Mouse (Mus musculus) c-Kit-positive CD71-positive TER-119-positive erythroid progenitor cells, embryonic 14.5 days (primary cell): Measurements from ENCODE around the gene Zbtb40.

ENCODE experiments used
- DNase-seq: peaks from one replicate; pipeline ENCODE4 v3.0.0-alpha.2; 2013; ENCODE audit warnings: low spot score

The Zbtb40 gene

DNA sequence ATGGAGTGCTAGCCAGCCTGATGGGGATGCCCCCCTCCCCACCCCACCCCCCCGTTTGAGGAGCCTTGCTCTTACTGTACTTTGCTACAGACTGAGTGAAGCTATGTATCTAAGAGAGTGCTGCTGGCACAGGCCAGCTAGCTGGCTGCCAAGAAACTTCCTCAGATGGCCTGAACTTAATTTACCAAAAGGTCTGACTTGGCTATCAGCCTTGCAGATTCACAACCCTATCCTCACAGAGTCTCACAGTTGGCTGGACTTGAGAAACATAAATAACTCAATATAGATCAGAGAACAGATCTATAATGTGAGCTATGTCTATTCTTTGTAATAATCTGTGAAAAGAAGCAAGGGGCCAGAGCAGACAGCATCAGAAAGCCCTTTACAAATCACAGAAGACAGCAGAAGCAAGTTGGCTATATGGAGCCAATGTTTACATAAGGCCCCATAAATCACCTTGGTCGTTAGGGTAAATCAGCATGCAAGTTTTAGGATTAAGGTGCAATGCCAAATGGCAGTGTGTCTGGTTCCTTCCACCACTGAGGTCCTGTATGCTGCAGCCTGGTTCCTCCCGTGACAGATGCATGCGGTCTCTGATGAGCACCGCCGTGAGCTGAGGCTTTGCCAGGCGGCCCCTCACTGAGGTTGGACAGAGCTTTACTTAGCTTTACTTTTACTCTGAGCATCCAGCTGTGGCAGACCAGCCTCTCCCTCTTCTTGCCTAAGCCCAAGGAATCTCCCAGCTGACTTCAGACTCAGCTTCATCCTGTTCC, 15.3 kb downstream of the Zbtb40 start:
- no peak for DNase-seq

DNA sequence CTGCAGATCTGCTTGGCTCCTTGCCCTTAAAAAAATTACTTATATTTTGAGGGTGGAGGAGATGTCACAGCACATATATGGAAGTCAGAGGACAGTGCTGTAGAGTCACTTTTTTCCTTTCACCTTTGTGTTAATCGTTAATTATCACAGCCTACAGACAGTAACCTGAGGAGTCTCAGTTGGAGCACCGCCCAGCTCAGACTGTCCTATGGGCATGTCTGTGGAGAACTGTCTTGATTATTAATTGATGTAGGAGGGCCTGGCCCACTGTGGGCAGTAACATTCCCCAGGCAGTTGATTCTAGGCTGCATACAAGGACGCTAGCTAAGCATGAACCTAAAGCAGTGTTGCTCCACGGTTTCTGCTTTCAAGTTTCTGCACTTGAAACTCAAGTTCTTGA, 16.1 kb downstream of the Zbtb40 start:
- DNase-seq: no peak

DNA sequence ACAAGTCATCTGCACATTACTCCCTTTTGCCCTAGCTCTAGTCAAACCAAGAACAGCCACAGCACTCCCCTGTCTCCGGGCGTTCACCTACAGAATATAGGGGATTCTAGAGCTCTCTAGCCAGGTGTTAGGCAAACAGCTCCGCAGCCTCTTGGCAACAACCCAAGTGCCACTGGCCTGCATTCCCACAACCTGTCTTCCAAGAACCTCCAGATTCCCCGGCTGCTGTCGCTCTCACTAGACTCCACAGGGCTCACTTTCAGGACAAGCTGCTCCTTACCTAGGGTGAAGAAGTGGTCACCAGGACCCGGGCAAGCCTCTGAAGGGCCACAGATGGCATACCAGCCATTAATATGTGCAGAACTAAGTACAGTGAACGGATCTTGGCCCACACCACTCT, 17.3 kb downstream of the Zbtb40 start:
- no peak for DNase-seq

DNA sequence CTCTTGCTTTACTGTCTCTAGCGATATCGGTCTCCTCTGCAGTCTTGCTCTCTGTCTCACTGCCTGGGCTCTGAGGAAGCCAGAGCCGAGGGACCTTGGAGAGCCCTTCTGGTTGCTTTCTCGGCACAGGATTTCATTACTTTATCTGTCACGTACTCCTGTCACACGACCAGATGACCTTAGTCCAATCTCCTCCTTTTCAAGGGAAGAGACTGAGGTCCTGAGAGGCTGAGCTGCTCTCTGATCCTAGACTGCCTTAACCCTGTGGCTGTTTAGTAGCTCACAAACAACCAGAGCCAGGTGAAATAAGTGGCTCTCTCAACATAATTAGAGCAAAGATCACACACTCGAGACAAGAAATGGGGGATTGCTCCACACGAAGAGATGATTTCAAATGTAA, 19.3 kb downstream of the Zbtb40 start:
- DNase-seq: no peak

DNA sequence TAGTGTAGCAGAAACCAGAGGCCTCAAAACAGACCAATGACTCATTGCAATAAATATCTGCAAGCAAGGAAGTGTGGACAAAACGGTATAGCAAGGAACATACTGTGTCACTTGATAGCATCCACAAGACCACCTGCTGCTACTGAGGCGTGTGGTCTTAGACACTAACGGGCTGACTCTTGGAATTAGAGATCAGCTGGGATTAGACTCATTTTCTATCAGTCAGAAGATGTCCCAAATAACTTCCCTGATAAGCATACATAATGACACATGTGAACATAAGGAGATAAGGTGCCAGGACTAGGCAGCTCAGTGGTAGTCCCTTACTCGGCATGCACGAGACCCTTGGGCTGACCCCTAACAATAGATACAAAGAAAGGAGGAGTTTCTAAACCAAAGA, 21.6 kb downstream of the Zbtb40 start:
- DNase-seq: no peak

DNA sequence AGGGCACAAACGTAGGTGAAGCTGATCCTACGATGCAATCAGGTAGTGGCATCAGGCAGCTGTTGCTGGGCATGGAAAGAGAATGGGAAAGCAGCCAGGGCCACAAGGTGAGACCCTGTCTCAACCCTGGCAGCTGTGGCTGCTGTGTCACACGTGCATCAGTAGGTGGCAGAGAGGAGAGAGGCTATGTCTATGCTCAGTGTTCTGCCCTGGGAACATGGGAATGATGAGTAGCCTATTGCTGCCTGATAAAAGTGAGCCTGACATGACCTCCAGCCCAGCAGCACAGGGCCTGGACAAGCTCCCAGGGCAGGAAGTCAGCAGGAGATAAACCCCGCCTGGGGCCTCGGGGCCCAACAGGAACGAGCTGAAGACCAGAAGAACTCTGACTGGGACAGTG, 23.0 kb downstream of the Zbtb40 start:
- no peak for DNase-seq

DNA sequence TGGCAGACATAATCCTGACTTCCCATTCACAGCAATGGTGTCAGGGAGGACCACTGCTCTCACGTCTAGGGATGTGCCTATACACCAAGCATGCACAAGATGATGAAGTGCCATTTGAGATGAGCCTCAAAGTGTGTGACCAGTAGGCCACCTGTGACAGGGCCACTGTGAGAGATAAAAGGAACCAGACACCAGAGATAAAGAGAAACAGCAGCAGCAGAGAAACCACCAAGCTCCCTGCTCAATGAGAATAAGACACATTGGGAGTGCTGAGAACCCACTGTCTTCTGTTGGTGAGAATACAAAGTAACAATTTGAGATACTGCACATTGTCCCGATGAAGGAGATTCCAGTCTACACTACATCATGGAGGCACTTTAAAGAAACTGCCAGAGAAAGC, 23.5 kb downstream of the Zbtb40 start:
- no peak for DNase-seq

DNA sequence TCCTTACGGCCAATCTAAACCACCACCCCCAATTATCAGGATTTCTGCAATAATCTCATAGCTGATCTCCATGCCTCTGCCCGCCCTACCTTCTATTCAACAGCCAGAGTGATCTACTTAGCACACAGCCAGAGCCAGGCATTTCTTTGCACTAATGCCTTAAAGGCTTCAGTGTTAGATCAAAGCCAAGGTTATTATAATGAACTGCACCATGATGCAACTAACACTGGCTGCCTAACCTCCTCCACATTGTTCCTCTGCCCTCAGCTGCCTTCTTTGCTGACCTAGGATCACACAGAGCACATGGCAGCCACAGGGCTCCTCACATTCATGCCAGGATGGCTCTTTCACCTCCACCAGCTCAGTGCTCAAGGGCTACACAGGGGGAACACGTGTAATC, 28.5 kb downstream of the Zbtb40 start:
- no peak for DNase-seq

DNA sequence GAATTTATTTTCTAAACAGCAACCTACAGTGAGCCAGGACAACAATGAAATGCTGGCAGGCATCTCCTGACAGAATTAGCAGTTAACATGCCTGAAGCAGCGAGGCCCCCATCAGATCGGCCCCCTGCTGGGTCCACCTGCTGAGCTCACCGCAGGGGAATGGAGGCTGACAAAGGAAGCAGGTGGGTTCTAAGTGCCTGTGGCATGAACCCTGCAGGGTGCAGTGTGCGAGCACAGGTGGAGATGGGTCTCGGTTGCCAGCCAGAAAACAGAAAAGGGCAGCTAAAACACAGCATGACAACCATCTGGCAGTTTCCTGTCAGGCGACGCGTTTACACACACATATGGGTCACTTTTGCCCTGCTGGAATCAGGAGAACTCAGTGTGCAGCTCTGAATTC, 32.7 kb downstream of the Zbtb40 start:
- DNase-seq: no peak

DNA sequence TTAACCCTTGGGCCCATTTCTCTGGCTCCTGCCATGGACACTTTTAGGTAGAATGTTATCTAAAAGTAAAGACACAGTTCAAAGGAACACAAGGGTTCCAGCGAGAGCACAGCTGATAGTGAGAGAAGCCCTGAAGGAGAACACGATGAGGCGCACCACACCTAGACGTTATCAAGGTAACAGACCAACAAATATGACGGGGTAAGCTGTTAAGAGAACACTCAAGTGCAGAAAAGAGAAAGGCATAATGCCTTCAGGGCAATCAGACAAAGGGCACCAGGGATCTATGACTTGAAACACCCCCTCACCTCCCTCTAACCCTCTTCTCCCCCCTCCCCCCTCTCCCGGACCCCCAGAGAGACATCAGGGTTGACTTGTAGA, 33.1 kb downstream of the Zbtb40 start:
- no peak for DNase-seq

DNA sequence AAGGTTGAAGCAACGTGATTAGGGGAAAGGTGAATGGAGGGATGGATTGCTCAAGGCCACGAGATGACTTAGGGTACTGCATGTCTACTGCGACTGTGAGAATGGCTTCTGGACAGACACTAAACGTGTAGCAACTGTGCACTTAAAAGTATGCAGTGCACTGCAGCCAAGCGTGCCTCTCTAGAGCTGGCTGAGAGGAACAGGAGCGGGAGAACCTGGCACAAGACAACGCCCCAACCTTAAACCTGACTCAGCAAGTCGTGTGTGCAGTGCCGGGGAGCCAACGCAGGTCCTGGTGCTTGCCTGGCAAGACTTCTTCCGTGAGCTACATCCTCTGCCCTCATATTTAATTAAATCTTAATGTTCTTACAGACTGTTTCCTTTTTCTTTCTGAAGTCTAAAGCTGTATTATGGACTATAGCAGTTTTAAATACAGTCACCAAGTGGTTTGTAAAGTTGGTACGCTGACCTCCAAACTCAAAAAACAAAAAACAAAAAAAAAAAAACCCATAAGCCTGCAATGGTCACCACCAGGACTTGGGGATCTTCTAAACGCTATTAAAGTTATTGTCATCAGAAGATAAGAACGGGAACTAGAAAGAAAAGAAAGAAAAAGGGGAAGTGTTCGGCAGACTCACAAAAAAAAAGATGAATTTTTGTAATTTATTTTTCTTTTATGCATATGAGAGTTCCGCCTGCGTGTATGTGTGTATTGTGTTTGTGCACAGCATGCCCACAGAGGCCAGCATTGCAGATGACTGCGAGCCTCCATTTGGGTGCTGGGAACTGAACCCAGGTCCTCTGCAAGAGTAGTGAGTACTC, 33.7 kb downstream of the Zbtb40 start:
- DNase-seq: no peak

DNA sequence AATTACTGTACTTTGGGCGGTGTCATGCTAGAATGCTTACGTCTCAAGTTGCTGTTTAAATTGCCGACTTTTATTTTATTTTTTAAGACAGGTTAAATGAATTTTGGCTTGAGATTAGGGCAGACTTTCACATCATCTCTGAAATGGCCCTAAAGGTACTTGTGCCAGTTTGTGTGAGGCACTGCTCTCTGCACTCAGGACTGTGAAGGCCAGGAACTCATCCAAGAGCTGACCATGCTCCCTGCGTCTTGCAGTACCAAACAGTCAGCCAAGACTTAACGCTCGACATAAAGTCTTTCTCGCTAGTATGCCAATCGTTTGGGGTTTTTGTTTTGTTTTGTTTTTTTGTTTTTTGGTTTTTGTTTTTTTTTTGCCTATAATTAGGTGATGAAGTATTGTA, 34.5 kb downstream of the Zbtb40 start:
- DNase-seq: no peak

DNA sequence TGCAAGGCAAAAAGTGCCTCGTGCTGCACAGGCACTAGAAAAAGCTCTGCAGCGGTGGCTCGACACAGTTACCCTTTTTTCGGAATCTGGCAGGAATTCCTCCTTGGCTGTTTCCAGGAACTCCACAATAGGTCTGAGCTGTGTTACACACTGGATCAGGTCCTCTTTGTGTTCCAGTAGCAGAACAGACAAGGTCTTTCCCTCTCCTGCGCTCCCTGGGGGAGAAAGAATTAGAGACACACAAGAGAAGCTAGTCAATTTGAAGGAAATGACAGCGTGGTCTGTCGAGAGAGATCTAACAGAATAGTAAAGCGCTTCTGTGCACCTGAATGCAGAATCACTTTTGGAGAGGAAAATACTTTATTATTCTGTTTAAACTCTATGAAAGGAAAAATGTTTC, 41.6 kb downstream of the Zbtb40 start:
- no peak for DNase-seq

DNA sequence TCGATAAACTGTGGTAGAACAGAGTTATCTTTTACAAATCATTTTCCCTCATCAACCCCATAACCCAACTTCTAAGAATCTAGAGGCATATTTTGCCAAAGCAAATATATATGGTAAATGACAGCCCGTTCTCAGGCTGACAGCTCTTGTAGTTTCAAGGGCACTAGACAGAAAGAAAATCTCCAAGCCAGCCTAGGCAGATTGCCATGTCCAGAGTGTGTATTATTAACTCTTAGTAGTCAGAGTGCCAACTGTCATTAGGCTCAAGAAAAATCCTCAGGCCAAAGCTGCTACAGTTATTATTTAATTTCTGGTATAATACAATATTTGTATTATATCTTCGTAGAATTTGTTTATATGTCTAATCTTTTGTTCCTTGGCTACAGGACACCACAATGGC, 46.8 kb downstream of the Zbtb40 start:
- no peak for DNase-seq

DNA sequence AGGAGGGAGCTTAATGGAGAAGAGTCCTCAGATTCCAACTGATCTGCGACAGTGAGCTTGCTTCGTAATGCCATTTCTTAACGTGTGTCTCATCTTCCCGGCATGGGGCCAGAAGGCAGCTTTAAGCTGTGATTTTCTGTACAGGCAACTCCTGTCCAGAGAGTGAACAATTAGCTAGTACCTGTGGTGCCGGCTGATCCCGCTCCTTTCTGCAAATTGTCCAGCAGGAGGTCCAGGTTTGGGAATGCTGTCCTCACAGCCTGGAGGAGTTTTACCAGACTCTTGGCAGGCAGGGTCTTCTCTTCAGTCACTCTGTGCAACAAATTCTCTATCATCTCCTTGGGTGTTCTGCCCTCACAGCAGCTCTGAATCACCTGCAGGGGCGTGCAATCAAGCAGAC, 47.6 kb downstream of the Zbtb40 start:
- no peak for DNase-seq

DNA sequence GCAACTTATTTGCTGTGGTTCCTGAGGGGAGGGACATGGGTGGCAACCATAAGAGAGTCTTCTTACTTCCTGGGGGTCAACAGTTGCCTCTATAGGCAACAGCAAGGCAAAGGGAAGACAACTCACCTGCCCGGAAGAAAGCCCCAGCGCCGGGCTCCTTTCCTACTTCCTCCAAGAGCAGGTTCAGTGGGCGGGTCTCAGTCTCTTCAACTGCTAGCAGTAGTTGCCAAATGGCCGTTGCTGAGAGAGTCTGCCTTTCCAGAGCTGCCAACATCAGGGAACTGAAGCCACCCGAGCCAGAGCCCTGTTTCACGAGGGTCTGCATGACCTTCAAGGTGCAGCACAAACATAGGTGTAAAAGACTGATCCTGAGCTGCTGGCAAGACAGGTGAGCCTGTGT, 50.2 kb downstream of the Zbtb40 start:
- DNase-seq: no peak

DNA sequence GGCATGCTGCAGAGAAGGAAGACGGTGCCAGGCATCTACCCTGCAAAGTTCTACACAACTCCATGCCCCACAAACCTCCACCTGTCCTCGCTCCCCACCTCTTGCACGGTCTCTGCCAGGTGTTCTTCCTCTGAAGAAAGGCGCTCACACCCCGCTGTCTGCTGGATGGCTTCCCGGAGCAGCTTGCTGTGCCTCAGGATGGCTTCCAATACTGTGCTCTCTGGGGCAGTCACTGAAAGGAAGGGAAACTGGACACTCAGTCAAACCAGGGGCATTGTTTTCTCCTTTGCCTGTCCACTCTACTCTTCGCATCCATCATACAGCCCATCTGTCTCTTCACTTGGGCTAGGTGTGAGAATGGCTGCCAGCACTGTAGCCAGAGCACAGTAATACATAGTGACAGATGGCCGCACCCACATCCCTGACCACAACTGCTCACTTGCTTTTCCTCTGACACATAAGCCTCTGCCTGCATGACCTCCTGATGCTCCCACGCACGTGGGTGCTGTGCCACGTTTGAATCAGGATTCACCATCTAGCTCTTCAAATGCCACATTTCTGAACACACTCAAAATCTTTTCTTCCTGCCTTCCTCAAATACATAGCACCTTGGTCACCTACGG, 50.8 kb downstream of the Zbtb40 start:
- no peak for DNase-seq

DNA sequence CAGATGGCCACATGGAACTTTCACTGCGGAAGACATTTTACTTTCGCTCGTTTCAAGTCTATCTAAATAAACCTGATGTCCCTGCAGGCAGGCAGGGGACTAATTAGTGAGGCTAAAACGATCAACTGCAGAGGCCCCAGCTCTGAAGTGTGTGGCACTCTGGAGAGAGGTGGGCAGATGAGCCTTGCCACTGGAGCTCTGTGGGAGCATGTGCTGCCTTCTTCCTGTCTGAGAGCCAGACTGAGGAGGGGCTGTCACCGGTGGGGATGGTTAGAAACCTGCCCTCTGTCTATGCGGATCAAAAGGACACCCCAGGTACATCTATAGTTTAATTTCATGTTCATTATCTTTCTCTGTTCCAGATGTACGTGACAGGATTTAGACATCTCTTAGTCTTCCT, 51.7 kb downstream of the Zbtb40 start:
- DNase-seq: no peak

DNA sequence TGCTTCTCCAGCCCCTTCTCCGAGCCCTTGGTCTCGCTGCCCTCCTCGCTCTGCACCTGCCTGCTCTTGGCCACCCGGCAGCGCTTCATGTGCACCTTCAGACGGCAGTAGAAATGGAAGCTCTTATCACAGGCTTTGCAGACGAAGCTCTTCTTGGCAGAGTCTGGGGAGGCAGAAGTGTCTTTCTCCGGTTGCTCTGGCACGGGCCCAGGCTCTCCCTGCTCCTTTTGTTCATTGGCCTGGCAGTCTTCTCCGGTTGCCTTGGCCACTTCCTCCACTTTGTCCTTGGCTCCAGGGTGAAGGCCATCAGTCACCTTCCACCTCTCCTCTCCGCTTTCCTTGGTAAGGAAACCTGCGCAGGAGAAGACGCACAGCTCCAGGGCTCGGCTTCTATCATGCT, 53.2 kb downstream of the Zbtb40 start:
- no peak for DNase-seq

DNA sequence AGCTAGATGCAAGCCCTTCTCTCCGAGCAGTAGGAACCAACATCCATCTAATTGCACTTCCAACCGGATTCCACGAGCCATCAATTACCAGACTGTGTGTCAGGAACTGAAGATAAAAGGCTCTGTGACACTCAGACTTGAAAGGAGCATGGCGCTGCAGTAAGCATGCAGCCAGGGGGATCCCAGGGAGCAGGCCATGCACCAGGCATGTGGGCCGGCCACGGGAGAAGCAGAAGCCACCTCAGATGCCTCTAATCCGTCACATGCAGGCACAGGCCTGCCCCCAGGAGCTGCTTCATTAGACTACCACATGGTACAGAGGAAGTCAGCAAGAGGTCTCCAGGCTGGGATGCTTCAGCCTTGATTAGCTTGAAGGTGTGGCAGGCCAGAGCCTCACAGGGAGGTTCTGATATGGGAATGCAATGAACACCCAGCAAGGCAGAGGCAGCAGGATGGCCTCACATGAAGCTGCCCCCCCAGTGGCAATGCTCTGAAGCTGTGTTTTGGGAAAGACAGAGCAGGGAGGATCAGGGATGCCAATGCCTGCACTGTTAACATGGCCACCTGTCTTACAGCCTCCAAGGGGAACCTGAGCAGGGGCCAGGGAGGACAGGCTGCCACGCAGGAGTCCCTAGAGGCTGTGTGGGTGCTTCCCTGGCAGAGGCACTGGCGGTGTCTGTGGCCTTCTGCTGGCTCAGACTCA, 66.5 kb downstream of the Zbtb40 start:
- no peak for DNase-seq

DNA sequence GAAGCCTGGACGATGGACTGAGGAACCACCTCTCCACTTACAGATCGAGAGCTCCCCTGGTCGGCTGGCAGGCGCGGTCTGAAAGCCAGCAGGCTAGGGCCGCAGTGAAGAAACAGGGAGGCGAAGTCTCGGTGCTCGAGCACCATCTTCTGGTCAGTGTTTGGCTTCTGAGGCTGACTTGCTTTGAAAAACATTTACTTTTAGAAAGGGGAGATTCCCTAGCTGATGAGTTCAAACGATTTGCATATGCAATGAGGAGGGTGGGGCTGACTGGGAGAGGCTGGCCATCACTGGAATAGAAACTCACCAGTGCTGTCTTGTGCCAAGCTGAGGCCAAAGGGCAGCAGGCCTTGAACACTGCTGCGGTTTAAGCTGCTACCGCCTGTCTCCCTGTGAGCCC, 67.3 kb downstream of the Zbtb40 start:
- no peak for DNase-seq

DNA sequence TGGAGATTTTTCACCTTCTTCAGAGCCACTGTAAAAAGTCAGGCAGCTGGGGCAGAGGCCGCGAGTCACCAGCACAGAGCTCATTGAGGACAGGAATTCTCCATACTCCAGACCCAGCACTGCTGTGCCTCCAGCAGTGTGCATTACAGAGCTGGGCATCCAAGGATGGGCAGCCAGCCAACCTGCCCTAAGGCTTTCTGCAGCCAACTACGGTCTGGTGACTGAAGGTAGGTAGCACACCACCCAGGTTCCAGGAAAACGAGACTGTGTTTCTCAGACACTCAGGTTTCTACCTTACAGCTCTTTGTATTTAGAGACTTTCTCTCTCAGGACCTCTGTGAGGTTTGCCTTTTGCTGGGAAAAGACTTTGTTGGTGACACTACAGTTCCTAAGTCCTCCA, 67.7 kb downstream of the Zbtb40 start:
- DNase-seq: no peak

DNA sequence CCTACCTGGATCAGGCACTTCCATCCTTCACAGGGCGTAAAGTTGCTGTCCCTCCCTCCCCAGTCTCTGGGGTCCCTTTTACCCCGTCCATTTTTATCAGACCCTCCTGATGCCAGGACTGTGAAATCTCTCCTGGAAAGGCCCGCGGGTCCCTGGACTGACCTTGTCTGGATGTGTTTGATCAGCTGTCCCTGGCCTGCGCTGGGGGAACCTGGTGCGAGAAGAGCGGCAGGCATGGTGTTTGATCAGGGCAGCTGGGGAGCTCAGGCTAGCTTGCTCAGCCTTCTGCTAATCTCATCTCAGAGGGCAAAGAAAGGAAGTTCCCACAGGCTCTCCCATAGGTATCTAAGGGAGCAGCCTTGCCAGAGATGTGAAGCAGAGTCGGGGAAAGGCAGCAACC, 71.4 kb downstream of the Zbtb40 start:
- DNase-seq: no peak
